Mouse (Mus musculus): Measurements from ENCODE around the gene Vgll4. TPM values are rescaled to one million over a fixed set of nuclear protein-coding genes. Genes with fewer than 3 reads are reported as not detected.
"Not testable (repeated sequence)": the region's sequence is repeated elsewhere in the genome, so short reads cannot be mapped to it uniquely, and the experiment has no call there.

Gene Vgll4
- polyA plus RNA-seq, 1 experiment from 2014 or later: 52.7 TPM

- H3K36me3 ChIP-seq (ENCODE audit: control insufficient read depth, insufficient read depth, low read length): peaks cover 25% of the 10 kb centered on the region
- no peak for ATAC-seq (ENCODE audit: insufficient number of reproducible peaks, insufficient read depth, low FRiP score, low read depth)
- H3K27ac ChIP-seq (replicated peaks in 1 of 2; ENCODE audit: control insufficient read depth in 1 of 2, insufficient read depth in 1 of 2, low read depth in 2 of 2, low read length in 2 of 2): peak overlapping the region; percentile 24 to 67; a peak in 3 of 4 replicates
- peak overlapping the region; percentile 17; the same call in 1 of the 2 replicates for H3K4me2 ChIP-seq (ENCODE audit: low read length)
- 33% methylated on average over 6 of the region's 6 CpGs for WGBS
- peaks cover 65 to 84% of the 10 kb centered on the region in 2 experiments for H3K4me1 ChIP-seq (ENCODE audit: control insufficient read depth in 2 of 2, insufficient read depth in 2 of 2, low read length in 2 of 2)
- H3K9me3 ChIP-seq (ENCODE audit: control insufficient read depth, low read length): no peaks in the 10 kb centered on the region
- peak overlapping the region; percentile 47; the same call in 1 of the 2 replicates for H3K9ac ChIP-seq (ENCODE audit: low read length)
- no peak overlapping the region for H3K4me3 ChIP-seq (ENCODE audit: control insufficient read depth in 1 of 2, insufficient read depth in 1 of 2, low read depth in 1 of 2, low read length in 2 of 2)
- H3K27me3 ChIP-seq (ENCODE audit: control insufficient read depth, insufficient read depth, low read length): no peaks in the 10 kb centered on the region
Observed at GRCm38 (mm10) chr6:114892363-114892762, 77.4 kb downstream of the Vgll4 start.

- Histone ChIP-seq H3K27me3 (ENCODE audit: control insufficient read depth, insufficient read depth, low read length) (no peaks in the 10 kb centered on the region), H3K9me3 (ENCODE audit: control insufficient read depth, low read length) (no peaks in the 10 kb centered on the region), H3K36me3 (ENCODE audit: control insufficient read depth, insufficient read depth, low read length) (peaks cover 21% of the 10 kb centered on the region), H3K27ac (replicated peaks in 1 of 2; ENCODE audit: control insufficient read depth in 1 of 2, insufficient read depth in 1 of 2, low read depth in 2 of 2, low read length in 2 of 2) (peak overlapping the region; percentile 24 to 67; a peak in 2 of 4 replicates), H3K4me3 (ENCODE audit: control insufficient read depth in 1 of 2, insufficient read depth in 1 of 2, low read depth in 1 of 2, low read length in 2 of 2) (no peak overlapping the region), H3K4me1 (ENCODE audit: control insufficient read depth in 2 of 2, insufficient read depth in 2 of 2, low read length in 2 of 2) (peaks cover 66 to 84% of the 10 kb centered on the region in 2 experiments), H3K4me2 (ENCODE audit: low read length) (no peak overlapping the region), H3K9ac (ENCODE audit: low read length) (peak overlapping the region; percentile 23; the same call in 1 of the 2 replicates)
- no peak for ATAC-seq (ENCODE audit: insufficient number of reproducible peaks, insufficient read depth, low FRiP score, low read depth)
- 66% methylated on average over 12 of the region's 12 CpGs for WGBS
Observed at GRCm38 (mm10) chr6:114891771-114892170, 78.0 kb downstream of the Vgll4 start.

- Histone ChIP-seq H3K9me3 (ENCODE audit: control insufficient read depth, low read length) (no peaks in the 10 kb centered on the region), H3K9ac (ENCODE audit: low read length) (0 out of 2 replicates have a peak overlapping the region, but pooled peaks have one; percentile 12), H3K27me3 (ENCODE audit: control insufficient read depth, insufficient read depth, low read length) (no peaks in the 10 kb centered on the region), H3K4me1 (ENCODE audit: control insufficient read depth in 2 of 2, insufficient read depth in 2 of 2, low read length in 2 of 2) (peaks cover 63 to 84% of the 10 kb centered on the region in 2 experiments), H3K27ac (replicated peaks in 1 of 2; ENCODE audit: control insufficient read depth in 1 of 2, insufficient read depth in 1 of 2, low read depth in 2 of 2, low read length in 2 of 2) (peak overlapping the region; percentile 34 to 67), H3K4me2 (ENCODE audit: low read length) (peak overlapping the region; percentile 28), H3K4me3 (ENCODE audit: control insufficient read depth in 1 of 2, insufficient read depth in 1 of 2, low read depth in 1 of 2, low read length in 2 of 2) (no peak overlapping the region), H3K36me3 (ENCODE audit: control insufficient read depth, insufficient read depth, low read length) (peaks cover 20% of the 10 kb centered on the region)
- 92% methylated on average over 12 of the region's 12 CpGs for WGBS
- ATAC-seq (ENCODE audit: insufficient number of reproducible peaks, insufficient read depth, low FRiP score, low read depth): no peak
Observed at GRCm38 (mm10) chr6:114891272-114891671, 78.5 kb downstream of the Vgll4 start.

- Histone ChIP-seq H3K9ac (ENCODE audit: low read length) (no peak overlapping the region), H3K4me1 (ENCODE audit: control insufficient read depth in 2 of 2, insufficient read depth in 2 of 2, low read length in 2 of 2) (peaks cover 64 to 87% of the 10 kb centered on the region in 2 experiments), H3K9me3 (ENCODE audit: control insufficient read depth, low read length) (no peaks in the 10 kb centered on the region), H3K4me2 (ENCODE audit: low read length) (peak overlapping the region; percentile 28), H3K27me3 (ENCODE audit: control insufficient read depth, insufficient read depth, low read length) (no peaks in the 10 kb centered on the region), H3K4me3 (ENCODE audit: control insufficient read depth in 1 of 2, insufficient read depth in 1 of 2, low read depth in 1 of 2, low read length in 2 of 2) (no peak overlapping the region), H3K27ac (replicated peaks in 1 of 2; ENCODE audit: control insufficient read depth in 1 of 2, insufficient read depth in 1 of 2, low read depth in 2 of 2, low read length in 2 of 2) (peak overlapping the region; percentile 34 to 67), H3K36me3 (ENCODE audit: control insufficient read depth, insufficient read depth, low read length) (peaks cover 26% of the 10 kb centered on the region)
- ATAC-seq (ENCODE audit: insufficient number of reproducible peaks, insufficient read depth, low FRiP score, low read depth): 0 out of 2 replicates have a peak, but pooled peaks have one; percentile 17
- 31% methylated on average over 19 of the region's 19 CpGs for WGBS
Observed at GRCm38 (mm10) chr6:114890411-114891115, 79.2 kb downstream of the Vgll4 start.

DNA sequence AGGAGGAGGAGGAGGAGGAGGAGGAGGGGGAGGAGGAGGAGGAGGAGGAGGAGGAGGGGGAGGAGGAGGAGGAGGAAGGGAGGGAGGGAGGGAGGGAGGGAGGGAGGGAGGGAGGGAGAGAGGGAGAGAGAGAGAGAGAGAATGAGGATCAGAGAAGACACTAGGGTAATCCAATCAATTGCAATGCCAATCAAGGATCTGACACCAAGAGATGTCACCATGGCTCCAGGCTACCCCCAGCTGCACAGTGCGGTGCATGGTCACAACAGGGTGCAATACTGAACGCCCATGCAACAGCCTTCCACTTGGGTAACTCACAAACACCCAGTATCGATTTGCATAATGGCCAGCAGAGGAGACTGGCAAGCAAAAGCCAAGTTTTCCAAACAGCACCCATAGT is 79.8 kb downstream of the Vgll4 start:
- Histone ChIP-seq H3K27ac (replicated peaks in 1 of 2; ENCODE audit: control insufficient read depth in 1 of 2, insufficient read depth in 1 of 2, low read depth in 2 of 2, low read length in 2 of 2) (peak overlapping the region; percentile 34 to 67; a peak in 2 of 4 replicates), H3K36me3 (ENCODE audit: control insufficient read depth, insufficient read depth, low read length) (peaks cover 32% of the 10 kb centered on the region), H3K4me1 (ENCODE audit: control insufficient read depth in 2 of 2, insufficient read depth in 2 of 2, low read length in 2 of 2) (peaks cover 64 to 93% of the 10 kb centered on the region in 2 experiments), H3K4me2 (ENCODE audit: low read length) (0 out of 2 replicates have a peak overlapping the region, but pooled peaks have one; percentile 28)
- not testable (repeated sequence) for H3K9ac ChIP-seq (ENCODE audit: low read length); H3K9me3 ChIP-seq (ENCODE audit: control insufficient read depth, low read length); H3K27me3 ChIP-seq (ENCODE audit: control insufficient read depth, insufficient read depth, low read length); ATAC-seq (ENCODE audit: insufficient number of reproducible peaks, insufficient read depth, low FRiP score, low read depth); H3K4me3 ChIP-seq (ENCODE audit: control insufficient read depth in 1 of 2, insufficient read depth in 1 of 2, low read depth in 1 of 2, low read length in 2 of 2)
- 77% methylated on average over 3 of the region's 3 CpGs for WGBS

DNA sequence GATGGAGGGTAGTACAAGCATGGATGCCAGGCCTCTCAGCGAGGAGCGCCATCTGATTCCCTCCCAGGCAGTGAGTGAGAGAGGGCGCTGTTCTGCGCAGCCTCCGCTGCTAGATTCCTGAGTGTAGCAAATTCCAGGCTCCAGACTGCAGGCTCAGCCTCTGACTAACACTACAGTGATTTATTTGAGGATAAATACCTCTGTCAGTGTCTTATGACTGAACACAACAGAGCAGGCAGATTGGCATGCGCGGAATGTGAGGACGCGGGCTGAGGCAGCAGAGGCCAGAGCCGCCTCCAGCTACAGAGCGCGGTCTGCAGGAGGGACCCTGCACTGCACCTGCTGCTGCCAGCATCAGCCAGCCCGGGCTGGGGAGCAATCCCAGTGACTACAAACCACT is 80.9 kb downstream of the Vgll4 start:
- peak overlapping the region; percentile 85 to 92 for H3K27ac ChIP-seq (replicated peaks in 1 of 2; ENCODE audit: control insufficient read depth in 1 of 2, insufficient read depth in 1 of 2, low read depth in 2 of 2, low read length in 2 of 2)
- peak; percentile 70 for ATAC-seq (ENCODE audit: insufficient number of reproducible peaks, insufficient read depth, low FRiP score, low read depth)
- H3K4me3 ChIP-seq (ENCODE audit: control insufficient read depth in 1 of 2, insufficient read depth in 1 of 2, low read depth in 1 of 2, low read length in 2 of 2): no peak overlapping the region
- H3K9me3 ChIP-seq (ENCODE audit: control insufficient read depth, low read length): no peaks in the 10 kb centered on the region
- peaks cover 38% of the 10 kb centered on the region for H3K36me3 ChIP-seq (ENCODE audit: control insufficient read depth, insufficient read depth, low read length)
- peak overlapping the region; percentile 41 for H3K9ac ChIP-seq (ENCODE audit: low read length)
- 20% methylated on average over 13 of the region's 13 CpGs for WGBS
- peak overlapping the region; percentile 37 for H3K4me2 ChIP-seq (ENCODE audit: low read length)
- H3K4me1 ChIP-seq (ENCODE audit: control insufficient read depth in 2 of 2, insufficient read depth in 2 of 2, low read length in 2 of 2): peaks cover 64 to 94% of the 10 kb centered on the region in 2 experiments
- H3K27me3 ChIP-seq (ENCODE audit: control insufficient read depth, insufficient read depth, low read length): no peaks in the 10 kb centered on the region

DNA sequence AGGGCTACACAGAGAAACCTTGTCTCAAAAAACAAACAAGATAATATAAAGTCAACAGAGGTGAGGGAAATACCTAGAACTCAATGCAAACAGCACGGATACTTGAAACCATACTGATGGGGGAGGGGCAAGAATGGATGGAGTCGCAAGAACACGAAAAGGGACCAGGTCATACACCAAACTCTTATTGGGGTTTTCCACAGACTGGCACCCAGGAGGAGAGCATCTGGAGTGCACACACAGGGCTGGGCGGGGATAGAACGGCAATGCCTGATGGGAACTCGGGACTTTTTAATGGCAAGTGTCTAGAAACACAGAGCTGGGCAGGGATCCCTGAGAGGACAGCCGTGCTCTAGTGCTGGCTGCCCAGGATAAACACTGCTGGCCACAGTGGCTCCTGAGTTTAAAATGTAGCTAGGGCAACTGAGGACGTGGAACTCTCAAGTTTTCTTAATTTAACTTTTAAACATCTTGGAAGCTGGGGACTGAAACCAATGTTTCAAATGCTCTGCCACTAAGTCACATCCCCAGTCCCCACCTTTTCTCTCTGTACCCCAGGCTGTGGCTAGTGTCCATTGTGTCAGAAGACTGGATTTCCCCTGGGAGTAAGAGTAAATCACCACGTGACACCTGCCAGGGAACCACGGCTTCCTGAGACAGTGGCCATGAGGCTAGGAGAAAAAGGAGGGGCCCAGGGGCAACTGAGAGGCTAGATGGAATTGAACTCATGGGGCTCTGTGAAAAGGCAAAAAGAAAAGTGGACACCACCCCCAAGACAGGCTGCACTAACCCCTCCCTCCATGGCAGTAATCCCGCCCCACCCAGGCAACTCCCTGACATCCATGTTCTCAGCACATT is 83.1 kb downstream of the Vgll4 start:
- ATAC-seq (ENCODE audit: insufficient number of reproducible peaks, insufficient read depth, low FRiP score, low read depth): no peak
- Histone ChIP-seq H3K27me3 (ENCODE audit: control insufficient read depth, insufficient read depth, low read length) (no peaks in the 10 kb centered on the region), H3K36me3 (ENCODE audit: control insufficient read depth, insufficient read depth, low read length) (peaks cover 38% of the 10 kb centered on the region), H3K27ac (replicated peaks in 1 of 2; ENCODE audit: control insufficient read depth in 1 of 2, insufficient read depth in 1 of 2, low read depth in 2 of 2, low read length in 2 of 2) (no peak overlapping the region), H3K4me3 (ENCODE audit: control insufficient read depth in 1 of 2, insufficient read depth in 1 of 2, low read depth in 1 of 2, low read length in 2 of 2) (no peak overlapping the region), H3K4me1 (ENCODE audit: control insufficient read depth in 2 of 2, insufficient read depth in 2 of 2, low read length in 2 of 2) (peaks cover 61 to 94% of the 10 kb centered on the region in 2 experiments), H3K4me2 (ENCODE audit: low read length) (no peak overlapping the region), H3K9me3 (ENCODE audit: control insufficient read depth, low read length) (no peaks in the 10 kb centered on the region), H3K9ac (ENCODE audit: low read length) (no peak overlapping the region)
- WGBS: 78% methylated on average over 11 of the region's 11 CpGs

All from heart, embryonic 14.5 days (tissue).